Mouse (Mus musculus) stomach, embryonic 14.5 days (tissue): ENCODE data around the gene Igtp. TPM values are rescaled to one million over a fixed set of nuclear protein-coding genes. Genes with fewer than 3 reads are reported as not detected.
A peak's percentile ranks its signal among the peaks of the same experiment; 100 is the strongest.
"Not testable (repeated sequence)": the region's sequence is repeated elsewhere in the genome, so short reads cannot be mapped to it uniquely, and the experiment has no call there.

Experiments used
- ATAC-seq: fragments of 200-750 bp; cut with Nextera tagmentation; 2 replicates; pipeline ENCODE4 v1.8.0; 2017; ENCODE audit warnings: low read depth, moderate TSS enrichment; ENCODE audit not compliant: insufficient number of reproducible peaks, insufficient read depth, low FRiP score
- H3K27ac ChIP-seq: fragments of 300-500 bp; sonication (generic); 2 replicates; pipeline ENCODE4 v1.5.1; 2014; ENCODE audit warnings: mild to moderate bottlenecking, low read length, moderate library complexity, mixed read lengths
- H3K27me3 ChIP-seq: fragments of 300-500 bp; sonication (generic); 2 replicates; pipeline ENCODE4 v1.6.1; 2014; ENCODE audit warnings: low read length, control low read depth, mixed read lengths; ENCODE audit not compliant: control insufficient read depth, insufficient read depth
- H3K36me3 ChIP-seq: fragments of 300-500 bp; sonication (generic); 2 replicates; pipeline ENCODE4 v1.6.1; 2014; ENCODE audit warnings: mild to moderate bottlenecking, control low read depth, low read length, moderate library complexity, mixed read lengths; ENCODE audit not compliant: control insufficient read depth, insufficient read depth
- H3K4me1 ChIP-seq: fragments of 300-500 bp; sonication (generic); 2 replicates; pipeline ENCODE4 v1.6.1; 2014; ENCODE audit warnings: low read length, control low read depth, mixed read lengths; ENCODE audit not compliant: control insufficient read depth, insufficient read depth
- H3K4me2 ChIP-seq: fragments of 300-500 bp; sonication (generic); replicated peaks from 2 replicates; pipeline ENCODE4 v1.6.1; 2014; ENCODE audit warnings: low read depth, low read length, control low read depth
- H3K4me3 ChIP-seq: fragments of 300-500 bp; sonication (generic); 2 replicates; pipeline ENCODE4 v1.5.1; 2014; ENCODE audit warnings: low read depth, low read length, control low read depth
- H3K9ac ChIP-seq: fragments of 300-500 bp; sonication (generic); replicated peaks from 2 replicates; pipeline ENCODE4 v1.6.1; 2014; ENCODE audit warnings: low read depth, mild to moderate bottlenecking, control low read depth, low read length, moderate library complexity, mixed read lengths
- H3K9me3 ChIP-seq: fragments of 300-500 bp; sonication (generic); 2 replicates; pipeline ENCODE4 v1.6.1; 2016; ENCODE audit warnings: low read depth, low read length, control low read depth; ENCODE audit not compliant: control insufficient read depth
- WGBS: fragments of 180-500 bp; shearing (Covaris S2); extraction: QIAGEN DNeasy Blood & Tissue Kit; methylation state at CpG from one replicate; pipeline ENCODE4 v1.1.7; 2014; 5-methylcytosine and 5-hydroxymethylcytosine counted together
- polyA plus RNA-seq: library from polyadenylated mRNA; unstranded; fragments of >200 nt; fragmentation: Nextera tagmentation; extraction: Ambion mirVana; gene quantifications from 2 replicates; pipeline ENCODE4 v1.2.1, GENCODE M21; 2014

Gene Igtp
- polyA plus RNA-seq, 1 experiment from 2014 or later: 4.7 TPM

GRCm38 (mm10) chr11:58216823-58217222 is 17.5 kb downstream of the Igtp start:
- peaks cover 3% of the 10 kb centered on the region; the same call in 1 of the 2 replicates for H3K4me1 ChIP-seq
- no peak overlapping the region for H3K4me2 ChIP-seq
- no peaks in the 10 kb centered on the region for H3K36me3 ChIP-seq
- H3K4me3 ChIP-seq: no peak overlapping the region
- H3K9ac ChIP-seq: no peak overlapping the region
- no peak overlapping the region for H3K27ac ChIP-seq
- no peaks in the 10 kb centered on the region for H3K27me3 ChIP-seq
- WGBS: 61% methylated on average over 6 of the region's 6 CpGs
- ATAC-seq: no peak
- no peaks in the 10 kb centered on the region for H3K9me3 ChIP-seq

- no peaks in the 10 kb centered on the region for H3K9me3 ChIP-seq
- no peak overlapping the region for H3K27ac ChIP-seq
- H3K4me3 ChIP-seq: no peak overlapping the region
- H3K27me3 ChIP-seq: no peaks in the 10 kb centered on the region
- no peaks in the 10 kb centered on the region for H3K36me3 ChIP-seq
- H3K4me1 ChIP-seq: peaks cover 10% of the 10 kb centered on the region; the same call in 1 of the 2 replicates
- H3K4me2 ChIP-seq: no peak overlapping the region
- no peak overlapping the region for H3K9ac ChIP-seq
- ATAC-seq: no peak
- 32% methylated on average over 4 of the region's 4 CpGs for WGBS
Measured at GRCm38 (mm10) chr11:58223751-58224150, 24.4 kb downstream of the Igtp start.

GRCm38 (mm10) chr11:58224313-58224712 is 25.0 kb downstream of the Igtp start:
- Histone ChIP-seq H3K9me3 (no peaks in the 10 kb centered on the region), H3K36me3 (no peaks in the 10 kb centered on the region), H3K4me3 (no peak overlapping the region), H3K4me1 (peaks cover 10% of the 10 kb centered on the region; the same call in 1 of the 2 replicates), H3K4me2 (no peak overlapping the region), H3K27ac (no peak overlapping the region), H3K27me3 (no peaks in the 10 kb centered on the region), H3K9ac (no peak overlapping the region)
- 37% methylated on average over 7 of the region's 7 CpGs for WGBS
- no peak for ATAC-seq

- H3K27ac ChIP-seq, H3K9me3 ChIP-seq, H3K9ac ChIP-seq, ATAC-seq, H3K4me1 ChIP-seq, H3K36me3 ChIP-seq, H3K27me3 ChIP-seq, H3K4me2 ChIP-seq, H3K4me3 ChIP-seq: not testable (repeated sequence)
- 56% methylated on average over 2 of the region's 2 CpGs for WGBS
Measured at GRCm38 (mm10) chr11:58224872-58225271, 25.5 kb downstream of the Igtp start.

GRCm38 (mm10) chr11:58225655-58226054 is 26.3 kb downstream of the Igtp start:
- 5% methylated on average over 5 of the region's 5 CpGs for WGBS
- no peak overlapping the region for H3K4me2 ChIP-seq
- no peak overlapping the region; the same call in 1 of the 2 replicates for H3K27ac ChIP-seq
- H3K9ac ChIP-seq: no peak overlapping the region
- no peaks in the 10 kb centered on the region for H3K9me3 ChIP-seq
- ATAC-seq: 0 out of 2 replicates have a peak, but pooled peaks have one; percentile 58
- H3K27me3 ChIP-seq: no peaks in the 10 kb centered on the region
- no peak overlapping the region for H3K4me3 ChIP-seq
- H3K36me3 ChIP-seq: no peaks in the 10 kb centered on the region
- peaks cover 10% of the 10 kb centered on the region; the same call in 1 of the 2 replicates for H3K4me1 ChIP-seq

- ATAC-seq: no peak
- no peak overlapping the region for H3K4me3 ChIP-seq
- no peaks in the 10 kb centered on the region for H3K36me3 ChIP-seq
Measured at GRCm38 (mm10) chr11:58226425-58226824, 27.1 kb downstream of the Igtp start.

GRCm38 (mm10) chr11:58228021-58228420 is 28.7 kb downstream of the Igtp start:
- H3K4me2 ChIP-seq, ATAC-seq, H3K9ac ChIP-seq, H3K27me3 ChIP-seq, H3K4me3 ChIP-seq, H3K36me3 ChIP-seq, H3K4me1 ChIP-seq, H3K27ac ChIP-seq, H3K9me3 ChIP-seq: not testable (repeated sequence)
- WGBS: 92% methylated on average over 2 of the region's 2 CpGs

More at GRCm38 (mm10) chr11:58226425-58226824, 27.1 kb downstream of the Igtp start:
- Histone ChIP-seq H3K9ac (no peak overlapping the region), H3K27ac (no peak overlapping the region), H3K27me3 (no peaks in the 10 kb centered on the region), H3K4me1 (peaks cover 10% of the 10 kb centered on the region; the same call in 1 of the 2 replicates), H3K4me2 (no peak overlapping the region), H3K9me3 (no peaks in the 10 kb centered on the region)

GRCm38 (mm10) chr11:58230396-58230910 is 31.1 kb downstream of the Igtp start:
- no peaks in the 10 kb centered on the region for H3K36me3 ChIP-seq
- no peak overlapping the region for H3K4me3 ChIP-seq
- 68% methylated on average over 16 of the region's 16 CpGs for WGBS
- H3K27ac ChIP-seq: no peak overlapping the region
- H3K4me2 ChIP-seq: no peak overlapping the region
- no peaks in the 10 kb centered on the region for H3K9me3 ChIP-seq
- H3K27me3 ChIP-seq: no peaks in the 10 kb centered on the region
- peaks cover under 1% of the 10 kb centered on the region; the same call in 1 of the 2 replicates for H3K4me1 ChIP-seq
- ATAC-seq: no peak
- no peak overlapping the region for H3K9ac ChIP-seq

GRCm38 (mm10) chr11:58231156-58231555 is 31.8 kb downstream of the Igtp start:
- Histone ChIP-seq H3K27me3 (no peaks in the 10 kb centered on the region), H3K4me3 (no peak overlapping the region), H3K4me1 (no peaks in the 10 kb centered on the region), H3K4me2 (no peak overlapping the region), H3K9ac (no peak overlapping the region), H3K36me3 (no peaks in the 10 kb centered on the region), H3K9me3 (no peaks in the 10 kb centered on the region), H3K27ac (no peak overlapping the region)
- no peak for ATAC-seq
- WGBS: 81% methylated on average over 8 of the region's 8 CpGs
